Mouse (Mus musculus): ENCODE measurements around the gene Epb41l5. TPM values are rescaled to one million over a fixed set of nuclear protein-coding genes. Genes with fewer than 3 reads are reported as not detected.

Gene Epb41l5
- total RNA-seq (2021) (1 to 10 TPM; 3.8 to 5.8 TPM), polyA plus RNA-seq (2012; rRNA removed) (2.1 and 4.0 TPM in 2 replicates)
- long read RNA-seq, partial matches to known transcripts = 0 of 1 reads
- long read RNA-seq, other reads (novel, unspliced or antisense) = 1 of 1 reads

DNA sequence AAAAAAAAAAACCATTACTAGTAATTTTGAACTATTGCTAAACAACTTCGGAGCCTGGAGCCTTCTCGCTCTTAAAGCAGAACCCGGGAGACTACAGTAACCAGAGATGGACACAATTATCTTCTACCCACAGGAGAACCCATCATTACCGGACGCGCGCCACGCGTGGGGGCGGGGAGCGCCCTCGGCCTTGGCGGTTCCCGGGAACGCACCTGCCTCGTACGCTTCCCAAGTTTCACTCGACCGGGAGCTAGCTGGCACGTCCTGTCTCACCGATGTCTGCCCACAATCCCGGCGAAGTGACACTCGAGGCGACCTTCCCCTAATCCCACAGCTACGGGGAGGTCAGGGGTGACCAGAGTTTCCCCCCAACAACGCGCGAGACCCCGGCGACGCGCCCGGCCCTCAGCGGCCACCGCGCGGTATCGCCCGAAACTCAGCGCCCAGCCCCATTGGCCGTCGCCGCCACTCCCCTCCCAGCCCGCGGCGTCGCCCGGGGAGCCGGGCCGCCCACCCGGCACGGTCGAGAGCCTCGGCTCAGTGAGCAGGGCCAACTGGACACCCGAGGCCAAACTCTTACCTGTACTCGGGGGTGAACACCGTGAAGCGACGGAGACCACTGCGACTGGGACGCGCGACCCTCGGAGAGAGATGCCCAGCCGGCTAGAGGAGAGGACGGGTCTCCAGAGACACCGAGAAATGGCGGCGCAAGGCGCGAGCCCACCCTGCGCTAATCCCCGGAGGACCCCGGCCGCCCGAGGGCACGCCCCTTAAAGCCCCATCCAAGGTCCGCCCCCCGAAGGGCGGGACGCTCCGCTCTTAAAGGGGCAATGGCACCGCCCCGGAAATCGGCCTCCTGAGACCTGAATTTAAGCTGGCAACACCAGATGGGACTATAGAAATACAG, at the start of gene Epb41l5:
Gene Epb41l5, minus strand, starts transcription at position 796 of the 907 bp plus-strand sequence.
- peak within 1 kb of the TSS; percentile 88 for H3K9ac ChIP-seq (ENCODE audit: low read depth, low read length)
- H3K27me3 ChIP-seq (ENCODE audit: control insufficient read depth, insufficient read depth, low read length) = no peaks in the 10 kb centered on the region
- under 1% methylated on average over 85 of the region's 86 CpGs for WGBS
- H3K36me3 ChIP-seq (ENCODE audit: control insufficient read depth, insufficient read depth, low read length) = no peaks in the 10 kb centered on the region
- peak within 1 kb of the TSS; percentile 72 for H3K4me3 ChIP-seq
- no peak for TF ChIP-seq EP300 (IDR thresholded peaks at IDR 0.05; ENCODE audit: insufficient read depth, low read depth, low read length)
- TF ChIP-seq POLR2A (IDR thresholded peaks at IDR 0.05; ENCODE audit: insufficient read depth, low read depth, low read length) = peak; percentile 28; the same call in 1 of the 2 replicates
- DNase-seq = peak; percentile 86 to 91
- peak within 1 kb of the TSS; percentile 51 for H3K27ac ChIP-seq
- intact Hi-C loops (cut with DNase I) = no loop called here
- H3K79me2 ChIP-seq (replicated peaks; ENCODE audit: control insufficient read depth, insufficient read depth, low read length) = no peaks in the 10 kb centered on the region
- H3K4me1 ChIP-seq (ENCODE audit: control insufficient read depth, insufficient read depth, low read length) = no peaks in the 10 kb centered on the region; the same call in 1 of the 2 replicates

DNA sequence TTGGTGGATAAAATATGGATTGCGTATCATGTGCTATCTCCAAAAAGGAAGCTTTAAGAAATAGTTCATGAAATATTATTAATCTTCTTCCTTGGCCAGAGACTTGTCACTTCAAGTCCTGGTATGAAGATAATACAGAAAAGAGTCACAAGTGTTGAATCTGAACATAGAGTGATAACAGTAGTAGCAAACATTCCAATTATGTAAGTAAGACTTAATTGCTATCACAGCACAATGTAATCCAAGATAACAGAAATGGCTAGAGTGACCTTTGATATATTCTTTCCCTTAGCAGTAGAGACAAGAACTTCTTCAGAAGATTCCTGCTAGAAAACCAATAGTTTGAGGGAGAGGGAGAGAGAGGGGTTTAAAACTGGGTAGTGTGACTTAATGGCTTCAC, 48.1 kb upstream of the Epb41l5 start:
- TF ChIP-seq EP300 (IDR thresholded peaks at IDR 0.05; ENCODE audit: insufficient read depth, low read depth, low read length) (no peak), POLR2A (IDR thresholded peaks at IDR 0.05; ENCODE audit: insufficient read depth, low read depth, low read length) (no peak), CTCF (IDR thresholded peaks at IDR 0.05) (no peak)
- Histone ChIP-seq H3K9ac (ENCODE audit: low read depth, low read length) (no peak overlapping the region), H3K27ac (no peak overlapping the region), H3K36me3 (ENCODE audit: control insufficient read depth, insufficient read depth, low read length) (no peaks in the 10 kb centered on the region; the same call in 1 of the 2 replicates), H3K4me1 (ENCODE audit: control insufficient read depth, insufficient read depth, low read length) (no peaks in the 10 kb centered on the region), H3K27me3 (ENCODE audit: control insufficient read depth, insufficient read depth, low read length) (no peaks in the 10 kb centered on the region), H3K79me2 (replicated peaks; ENCODE audit: control insufficient read depth, insufficient read depth, low read length) (no peaks in the 10 kb centered on the region), H3K4me3 (no peak overlapping the region)
- 86% methylated on average over 1 of the region's 1 CpGs for WGBS
- DNase-seq = no peak
- intact Hi-C loops (cut with DNase I) = no loop called here

DNA sequence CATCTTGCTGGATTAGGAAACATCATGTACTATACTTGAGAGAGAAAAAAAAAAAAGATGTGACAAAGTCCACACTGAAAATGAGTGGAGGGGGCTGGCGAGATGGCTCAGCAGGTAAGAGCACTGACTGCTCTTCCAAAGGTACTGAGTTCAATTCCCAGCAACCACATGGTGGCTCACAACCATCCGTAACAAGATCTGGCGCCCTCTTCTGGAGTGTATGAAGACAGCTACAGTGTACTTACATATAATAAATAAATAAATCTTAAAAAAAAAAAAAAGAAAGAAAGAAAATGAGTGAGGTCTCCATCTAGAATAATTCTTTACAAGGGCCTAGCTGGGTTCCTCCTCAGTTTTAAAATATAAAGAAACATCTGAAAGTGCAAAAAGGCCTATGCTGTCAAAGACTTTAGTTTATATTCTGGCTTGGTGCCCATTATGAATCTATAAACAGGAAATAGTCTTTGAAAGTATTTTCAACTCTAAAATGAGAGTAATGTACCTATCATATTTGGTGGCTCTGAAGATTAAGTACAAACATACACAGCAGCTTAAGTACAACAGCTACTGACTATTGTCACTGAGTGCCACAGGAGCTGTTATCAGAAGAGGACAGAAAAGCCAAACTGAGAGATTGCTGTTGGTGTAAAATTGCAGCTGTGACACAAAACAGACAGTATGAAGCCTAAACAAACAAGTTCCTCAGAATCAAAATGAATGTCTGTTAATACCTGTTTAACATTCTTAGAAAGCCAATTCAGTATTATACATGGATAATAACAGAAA, 37.2 kb upstream of the Epb41l5 start:
- 92% methylated on average over 3 of the region's 3 CpGs for WGBS

DNA sequence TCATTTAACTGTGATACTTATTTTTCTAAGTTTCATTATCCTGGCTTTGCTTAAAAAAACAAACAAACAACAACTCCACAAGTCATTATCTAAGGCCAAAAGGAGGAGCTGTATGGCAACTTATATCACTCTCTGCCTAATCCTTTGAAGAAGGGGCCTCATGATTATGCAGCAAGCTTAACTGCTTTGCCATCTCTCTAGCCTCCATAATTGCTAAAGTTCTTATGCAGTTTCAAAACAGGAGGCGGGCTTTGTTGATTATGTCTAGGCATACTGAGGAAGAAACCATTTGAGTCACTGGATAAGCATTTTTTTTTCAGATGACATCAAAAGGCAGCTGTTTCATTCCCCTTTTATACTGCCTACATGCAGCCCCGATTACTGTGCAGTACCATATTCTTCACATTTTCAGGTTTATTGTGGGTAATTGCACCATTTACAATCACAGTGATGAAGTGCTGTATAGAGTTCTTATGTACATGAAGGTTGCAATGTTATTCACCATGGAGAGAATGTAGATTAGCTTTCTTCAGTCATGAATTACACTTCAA, 32.9 kb upstream of the Epb41l5 start:
- Histone ChIP-seq H3K4me3 (no peak overlapping the region), H3K27ac (no peak overlapping the region), H3K4me1 (ENCODE audit: control insufficient read depth, insufficient read depth, low read length) (no peaks in the 10 kb centered on the region), H3K9ac (ENCODE audit: low read depth, low read length) (no peak overlapping the region), H3K79me2 (replicated peaks; ENCODE audit: control insufficient read depth, insufficient read depth, low read length) (no peaks in the 10 kb centered on the region), H3K27me3 (ENCODE audit: control insufficient read depth, insufficient read depth, low read length) (no peaks in the 10 kb centered on the region), H3K36me3 (ENCODE audit: control insufficient read depth, insufficient read depth, low read length) (no peaks in the 10 kb centered on the region)
- DNase-seq = no peak
- intact Hi-C loops (cut with DNase I) = no loop called here
- no peak for TF ChIP-seq POLR2A (IDR thresholded peaks at IDR 0.05; ENCODE audit: insufficient read depth, low read depth, low read length)
- WGBS = 90% methylated on average over 2 of the region's 2 CpGs

More for the DNA sequence above, 37.2 kb upstream of the Epb41l5 start:
- Histone ChIP-seq H3K9ac (ENCODE audit: low read depth, low read length) (no peak overlapping the region), H3K36me3 (ENCODE audit: control insufficient read depth, insufficient read depth, low read length) (no peaks in the 10 kb centered on the region), H3K79me2 (replicated peaks; ENCODE audit: control insufficient read depth, insufficient read depth, low read length) (no peaks in the 10 kb centered on the region), H3K4me3 (no peak overlapping the region), H3K27me3 (ENCODE audit: control insufficient read depth, insufficient read depth, low read length) (no peaks in the 10 kb centered on the region), H3K4me1 (ENCODE audit: control insufficient read depth, insufficient read depth, low read length) (no peaks in the 10 kb centered on the region), H3K27ac (no peak overlapping the region)
- no peak for DNase-seq
- no peak for TF ChIP-seq POLR2A (IDR thresholded peaks at IDR 0.05; ENCODE audit: insufficient read depth, low read depth, low read length)
- TF ChIP-seq CTCF (IDR thresholded peaks at IDR 0.05) = peak; percentile 44
- intact Hi-C loops (cut with DNase I) = no loop called here

DNA sequence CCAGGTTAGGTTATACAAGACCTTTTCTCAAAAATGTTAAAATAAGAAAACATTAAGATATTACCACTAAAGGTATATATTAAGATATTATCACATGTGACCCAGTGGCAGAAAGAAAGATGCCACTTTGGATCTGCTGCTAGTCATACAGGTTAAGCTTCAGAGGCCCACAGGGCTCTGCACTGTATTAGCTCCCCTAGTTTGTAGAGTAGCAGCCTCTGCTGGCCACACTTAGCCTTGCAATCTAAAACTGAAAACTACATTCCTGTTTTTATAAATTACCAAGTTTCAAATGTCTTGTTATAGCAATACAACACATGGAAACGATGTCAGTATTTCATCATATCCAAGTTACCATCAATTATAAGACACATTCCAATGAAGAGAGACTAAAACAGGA, 26.2 kb upstream of the Epb41l5 start:
- intact Hi-C loops (cut with DNase I) = loop anchor here (1.0 kb wide), 2 partner anchors 127 to 217 kb away; no protein-coding TSS in a partner anchor
- H3K4me1 ChIP-seq (ENCODE audit: control insufficient read depth, insufficient read depth, low read length) = no peaks in the 10 kb centered on the region
- no peaks in the 10 kb centered on the region for H3K79me2 ChIP-seq (replicated peaks; ENCODE audit: control insufficient read depth, insufficient read depth, low read length)
- 43% methylated on average over 1 of the region's 1 CpGs for WGBS
- TF ChIP-seq CTCF (IDR thresholded peaks at IDR 0.05) = peak; percentile 93
- no peak for TF ChIP-seq EP300 (IDR thresholded peaks at IDR 0.05; ENCODE audit: insufficient read depth, low read depth, low read length)
- no peaks in the 10 kb centered on the region for H3K27me3 ChIP-seq (ENCODE audit: control insufficient read depth, insufficient read depth, low read length)
- no peak overlapping the region for H3K27ac ChIP-seq
- peak in 1 of 2 experiments; percentile 26 for DNase-seq
- no peak overlapping the region for H3K9ac ChIP-seq (ENCODE audit: low read depth, low read length)
- no peak overlapping the region for H3K4me3 ChIP-seq
- H3K36me3 ChIP-seq (ENCODE audit: control insufficient read depth, insufficient read depth, low read length) = no peaks in the 10 kb centered on the region

All from heart, adult 2 months (tissue).